Mouse (Mus musculus): ENCODE data around the gene Fer.

GRCm38 (mm10) chr17:64026485-64026884 lies 163.6 kb downstream of the Fer start:
- TF ChIP-seq CTCF (IDR thresholded peaks at IDR 0.05; ENCODE audit: insufficient read depth, low read depth, low read length) (no peak), POLR2A (IDR thresholded peaks at IDR 0.05; ENCODE audit: insufficient read depth, low read depth, low read length) (no peak)
